In genomic region chr1:190250574-190251246, GRCm38 (mm10) we compare ENCODE assay signal across 9 mouse cellular contexts.
A peak's percentile ranks its signal among the peaks of the same experiment; 100 is the strongest.
DNase-seq lines count a peak whose midpoint lies in the region; ATAC-seq lines count a peak whose summit lies in the region.
"Had no signal": no experiment of that assay in that cellular context is flagged by ENCODE, and none has a peak within 500 bp of the region (broad histone marks: within the 10 kb centered on the region; RNA-seq: fewer than 3 reads in every experiment).

No protein-coding gene starts in this region.

- DNase-seq in hindbrain, embryonic 14.5 days (ENCODE audit: low spot score), result peak; percentile 28
- peak; percentile 26 for DNase-seq in embryo, embryonic 11 days
- DNase-seq in frontal cortex, postnatal 10 days (ENCODE audit: low spot score in 2 of 2), result peak; percentile 15 to 48
- DNase-seq in testis, postnatal 10 days (ENCODE audit: low spot score), result no peak
- DNase-seq in adrenal gland, adult 2 months, result no peak
- DNase-seq: liver had no signal

- 0 out of 2 replicates have a peak overlapping the region, but pooled peaks have one; percentile 24 for H3K9ac ChIP-seq in hindbrain, embryonic 14.5 days
- H3K9ac ChIP-seq in hindbrain, embryonic 16.5 days (ENCODE audit: low read depth, low read length), result no peak overlapping the region
- no peak overlapping the region for H3K9ac ChIP-seq in limb, embryonic 15.5 days
- no peak overlapping the region for H3K9ac ChIP-seq in intestine, embryonic 16.5 days (ENCODE audit: low read depth, low read length)

- H3K36me3 ChIP-seq in hindbrain, embryonic 14.5 days (replicated peaks; ENCODE audit: control insufficient read depth, insufficient read depth), result no peaks in the 10 kb centered on the region
- H3K36me3 ChIP-seq in hindbrain, embryonic 16.5 days (ENCODE audit: control insufficient read depth, insufficient read depth, low read length), result no peaks in the 10 kb centered on the region
- no peaks in the 10 kb centered on the region for H3K36me3 ChIP-seq in limb, embryonic 15.5 days
- no peaks in the 10 kb centered on the region for H3K36me3 ChIP-seq in intestine, embryonic 16.5 days (ENCODE audit: control insufficient read depth, insufficient read depth, low read length)

- H3K4me1 ChIP-seq in hindbrain, embryonic 14.5 days (replicated peaks; ENCODE audit: control insufficient read depth, insufficient read depth, low read length), result no peaks in the 10 kb centered on the region
- H3K4me1 ChIP-seq in hindbrain, embryonic 16.5 days (ENCODE audit: control insufficient read depth, insufficient read depth, low read depth, low read length), result 0 out of 2 replicates have a peak, but pooled peaks cover 2% of the 10 kb centered on the region
- peaks cover 5% of the 10 kb centered on the region; the same call in 1 of the 2 replicates for H3K4me1 ChIP-seq in limb, embryonic 15.5 days
- no peaks in the 10 kb centered on the region for H3K4me1 ChIP-seq in intestine, embryonic 16.5 days (ENCODE audit: control insufficient read depth, insufficient read depth, low read length)

- no peaks in the 10 kb centered on the region for H3K27me3 ChIP-seq in hindbrain, embryonic 14.5 days (ENCODE audit: control insufficient read depth, insufficient read depth, low read length)
- H3K27me3 ChIP-seq in hindbrain, embryonic 16.5 days (replicated peaks; ENCODE audit: control insufficient read depth, insufficient read depth, low read length), result no peaks in the 10 kb centered on the region
- no peaks in the 10 kb centered on the region for H3K27me3 ChIP-seq in limb, embryonic 15.5 days
- H3K27me3 ChIP-seq in intestine, embryonic 16.5 days (replicated peaks; ENCODE audit: control insufficient read depth, insufficient read depth, low read length), result no peaks in the 10 kb centered on the region

- H3K4me2 ChIP-seq in hindbrain, embryonic 14.5 days (replicated peaks), result no peak overlapping the region
- H3K4me2 ChIP-seq in hindbrain, embryonic 16.5 days (ENCODE audit: low read length), result no peak overlapping the region
- no peak overlapping the region for H3K4me2 ChIP-seq in limb, embryonic 15.5 days
- H3K4me2 ChIP-seq in intestine, embryonic 16.5 days (ENCODE audit: low read depth, low read length), result no peak overlapping the region

- 56% methylated on average over 13 of the region's 13 CpGs for WGBS in hindbrain, embryonic 14.5 days
- WGBS in hindbrain, embryonic 16.5 days, result 57% methylated on average over 13 of the region's 13 CpGs
- WGBS in limb, embryonic 15.5 days, result 37% methylated on average over 13 of the region's 13 CpGs
- 49% methylated on average over 13 of the region's 13 CpGs for WGBS in intestine, embryonic 16.5 days

- H3K9me3 ChIP-seq in hindbrain, embryonic 14.5 days (ENCODE audit: control insufficient read depth, low read length), result peaks cover 6% of the 10 kb centered on the region; the same call in 1 of the 2 replicates
- H3K9me3 ChIP-seq in hindbrain, embryonic 16.5 days (ENCODE audit: control insufficient read depth, low read length), result no peaks in the 10 kb centered on the region; the same call in 1 of the 2 replicates
- H3K9me3 ChIP-seq in limb, embryonic 15.5 days, result no peaks in the 10 kb centered on the region
- H3K9me3 ChIP-seq in intestine, embryonic 16.5 days (ENCODE audit: control insufficient read depth, low read length), result peaks cover 12% of the 10 kb centered on the region; the same call in 1 of the 2 replicates

- no peak overlapping the region for H3K27ac ChIP-seq in hindbrain, embryonic 14.5 days
- H3K27ac ChIP-seq in hindbrain, embryonic 16.5 days (ENCODE audit: low read depth, low read length), result no peak overlapping the region
- H3K27ac ChIP-seq in limb, embryonic 15.5 days, result no peak overlapping the region
- H3K27ac ChIP-seq in intestine, embryonic 16.5 days (ENCODE audit: low read length), result no peak overlapping the region

- no peak for ATAC-seq in hindbrain, embryonic 14.5 days (ENCODE audit: low FRiP score)
- ATAC-seq in hindbrain, embryonic 16.5 days, result no peak
- ATAC-seq in limb, embryonic 15.5 days (ENCODE audit: insufficient number of reproducible peaks, low FRiP score, low TSS enrichment, low read depth), result 0 out of 2 replicates have a peak, but pooled peaks have one; percentile 45
- ATAC-seq in intestine, embryonic 16.5 days, result no peak

- H3K4me3 ChIP-seq in hindbrain, embryonic 14.5 days (replicated peaks; ENCODE audit: low read length), result no peak overlapping the region
- no peak overlapping the region for H3K4me3 ChIP-seq in hindbrain, embryonic 16.5 days (ENCODE audit: low read length)
- H3K4me3 ChIP-seq in limb, embryonic 15.5 days, result no peak overlapping the region
- H3K4me3 ChIP-seq in intestine, embryonic 16.5 days (ENCODE audit: low read length), result no peak overlapping the region

Comparison
In these comparisons a context has a peak if more than half of its experiments do, and no peak if none do; other contexts are left out.
1. DNase-seq: peak in hindbrain, embryonic 14.5 days (single experiment), embryo, embryonic 11 days (single experiment) and frontal cortex, postnatal 10 days (2 of 2); none in testis, postnatal 10 days (single experiment) and adrenal gland, adult 2 months (single experiment).